Mouse (Mus musculus): ENCODE results near the gene 2610301B20Rik. TPM values are rescaled to one million over a fixed set of nuclear protein-coding genes. Genes with fewer than 3 reads are reported as not detected.
A peak's percentile ranks its signal among the peaks of the same experiment; 100 is the strongest.
"Not testable (repeated sequence)": the region's sequence is repeated elsewhere in the genome, so short reads cannot be mapped to it uniquely, and the experiment has no call there.

The 2610301B20Rik gene
- polyA plus RNA-seq, 1 experiment from 2014 or later: 42.8 TPM

DNA sequence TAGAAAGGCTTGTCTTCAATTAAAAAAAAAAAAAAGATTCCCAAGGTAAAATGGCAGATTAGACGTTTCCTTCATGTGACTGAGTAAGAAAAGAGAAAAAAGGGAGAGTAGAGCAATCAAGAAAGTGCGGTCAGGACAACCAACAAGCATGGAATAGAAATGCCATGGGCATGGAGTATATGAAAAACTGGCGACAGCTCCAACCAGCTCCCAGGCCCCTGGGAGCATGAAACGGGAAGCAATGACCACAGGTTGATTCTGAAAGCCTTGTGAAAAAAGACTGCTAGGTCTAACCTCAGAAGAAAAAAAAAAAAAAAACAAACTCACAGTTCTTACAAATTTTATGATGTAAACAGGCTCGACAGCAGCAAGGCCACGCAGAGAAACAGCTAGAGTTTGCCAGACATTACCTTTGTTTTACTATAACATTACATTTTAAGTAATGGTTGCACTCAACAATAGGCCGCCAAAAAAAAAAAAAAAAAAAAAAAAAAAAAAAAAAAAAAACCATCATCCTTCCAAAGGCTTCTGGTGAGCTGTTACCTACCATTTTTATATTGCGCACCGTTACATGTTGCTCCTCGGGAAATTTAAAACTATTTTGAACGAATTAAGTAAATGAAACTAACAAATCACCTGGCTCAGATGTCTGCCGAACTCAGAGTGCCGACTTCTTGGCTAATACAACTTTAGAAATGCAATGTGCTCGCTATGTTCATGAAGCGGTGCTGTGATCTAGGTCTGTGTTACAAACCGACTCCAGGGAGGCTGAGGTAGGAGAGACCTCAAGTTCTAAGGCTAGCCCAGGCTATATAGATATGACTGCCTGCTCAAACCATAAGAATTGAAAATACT is 1.4 kb upstream of the 2610301B20Rik start:
- Histone ChIP-seq H3K36me3 (no peaks in the 10 kb centered on the region), H3K27ac (no peak overlapping the region), H3K4me2 (replicated peaks) (peak overlapping the region; percentile 62), H3K4me3 (peak overlapping the region; percentile 94), H3K4me1 (peaks cover 7% of the 10 kb centered on the region), H3K9ac (0 out of 2 replicates have a peak overlapping the region, but pooled peaks have one; percentile 76), H3K9me3 (no peaks in the 10 kb centered on the region), H3K27me3 (replicated peaks) (no peaks in the 10 kb centered on the region)
- WGBS: 36% methylated on average over 16 of the region's 16 CpGs
- ATAC-seq (ENCODE audit: low FRiP score, low read depth): no peak

DNA sequence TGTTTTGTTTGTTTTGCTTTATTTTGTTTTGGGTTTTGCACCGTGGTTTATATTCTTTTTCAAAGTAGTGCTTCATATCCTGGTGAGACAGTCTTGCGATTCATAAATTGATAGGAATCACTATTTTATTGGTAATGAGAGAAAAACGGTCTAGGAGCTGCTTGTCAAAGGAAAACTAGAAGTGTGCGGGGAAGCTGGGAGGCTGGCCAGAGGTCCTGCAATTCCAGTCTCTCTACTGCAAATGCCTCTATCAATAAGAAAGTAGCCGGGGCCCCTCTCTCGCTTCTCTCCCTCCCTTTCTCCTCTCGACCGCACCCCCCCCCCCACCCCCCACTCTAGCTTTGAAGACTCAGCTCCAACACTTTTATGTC is 764 bp upstream of the 2610301B20Rik start:
- H3K9ac ChIP-seq: peak overlapping the region; percentile 76
- WGBS: 4% methylated on average over 6 of the region's 8 CpGs
- no peaks in the 10 kb centered on the region for H3K27me3 ChIP-seq (replicated peaks)
- no peaks in the 10 kb centered on the region for H3K36me3 ChIP-seq
- H3K4me1 ChIP-seq: peaks cover 7% of the 10 kb centered on the region
- ATAC-seq (ENCODE audit: low FRiP score, low read depth): peak; percentile 32
- H3K4me2 ChIP-seq (replicated peaks): peak overlapping the region; percentile 62
- peak overlapping the region; percentile 94 for H3K4me3 ChIP-seq
- no peak overlapping the region for H3K27ac ChIP-seq
- no peaks in the 10 kb centered on the region for H3K9me3 ChIP-seq

DNA sequence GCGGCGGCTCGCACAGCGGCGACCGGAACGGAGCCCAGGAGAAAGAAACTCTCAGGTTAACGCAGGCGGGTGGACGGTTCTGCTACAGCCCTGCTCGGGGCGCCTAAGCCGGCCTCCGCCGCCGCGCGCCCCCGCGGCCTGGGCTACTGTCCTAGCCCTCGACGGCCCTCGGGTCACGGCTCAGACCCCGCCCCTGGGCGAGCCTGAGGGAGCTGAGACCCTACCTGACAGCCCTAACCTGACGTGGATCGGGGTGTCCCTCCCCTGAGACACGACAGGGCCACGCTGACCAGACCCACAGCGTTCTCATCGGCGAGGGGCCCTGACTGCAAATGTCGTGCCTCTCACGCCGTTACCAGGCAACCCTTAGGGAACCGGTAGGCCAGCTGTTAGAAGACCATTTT is 422 bp downstream of the 2610301B20Rik start:
- Histone ChIP-seq H3K4me2 (replicated peaks) (peak overlapping the region; percentile 62), H3K4me1 (peaks cover 7% of the 10 kb centered on the region), H3K27me3 (replicated peaks) (no peaks in the 10 kb centered on the region), H3K36me3 (no peaks in the 10 kb centered on the region), H3K27ac (peak overlapping the region; percentile 95), H3K4me3 (peak overlapping the region; percentile 94), H3K9me3 (no peaks in the 10 kb centered on the region), H3K9ac (peak overlapping the region; percentile 76)
- ATAC-seq (ENCODE audit: low FRiP score, low read depth): peak; percentile 83
- under 1% methylated on average over 37 of the region's 37 CpGs for WGBS

DNA sequence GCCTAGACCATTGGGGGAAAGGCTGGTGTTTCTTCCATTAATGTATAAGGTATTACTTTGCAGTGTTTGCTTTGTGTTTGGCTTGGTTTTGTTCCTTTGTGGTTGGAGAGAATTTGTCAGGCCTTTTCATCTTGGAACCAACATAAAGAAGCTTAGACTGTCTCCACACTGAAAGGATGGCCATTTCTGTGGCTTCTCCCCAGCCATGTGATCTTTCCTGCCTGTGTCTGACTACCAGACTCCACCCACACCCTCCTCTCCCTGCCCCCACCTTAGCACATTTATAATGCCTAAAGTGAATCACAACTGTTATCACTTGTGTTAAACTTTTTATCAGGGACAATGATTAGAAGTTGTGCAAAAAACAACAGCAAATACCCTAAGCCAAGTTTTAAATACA is 1.1 kb downstream of the 2610301B20Rik start:
- Histone ChIP-seq H3K4me2 (replicated peaks) (peak overlapping the region; percentile 62), H3K36me3 (no peaks in the 10 kb centered on the region), H3K9ac (peak overlapping the region; percentile 76), H3K4me1 (peaks cover 7% of the 10 kb centered on the region), H3K9me3 (no peaks in the 10 kb centered on the region), H3K4me3 (peak overlapping the region; percentile 94), H3K27me3 (replicated peaks) (no peaks in the 10 kb centered on the region), H3K27ac (peak overlapping the region; percentile 95; the same call in 1 of the 2 replicates)
- ATAC-seq (ENCODE audit: low FRiP score, low read depth): no peak

DNA sequence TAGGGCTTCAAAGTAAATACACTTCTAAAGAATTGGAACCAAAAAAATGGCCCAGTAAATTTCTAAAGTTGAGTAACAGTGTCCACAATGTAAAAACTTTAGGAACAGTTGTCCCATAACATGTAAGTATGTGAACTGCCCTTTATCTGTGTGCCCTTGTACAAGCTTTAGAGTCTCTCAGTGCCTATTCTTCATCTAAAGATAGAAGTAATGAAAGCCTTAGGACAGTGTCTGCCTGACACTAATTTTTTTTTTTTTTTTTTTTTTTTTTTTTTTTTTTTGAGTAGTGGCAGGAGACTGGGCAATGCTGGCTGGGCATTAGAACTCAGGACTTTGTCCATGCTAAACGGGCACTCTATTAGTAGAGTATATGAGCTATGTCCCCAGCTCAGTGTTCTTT is 2.8 kb downstream of the 2610301B20Rik start:
- H3K27ac ChIP-seq: no peak overlapping the region
- H3K4me2 ChIP-seq (replicated peaks): no peak overlapping the region
- no peaks in the 10 kb centered on the region for H3K36me3 ChIP-seq
- no peak overlapping the region for H3K9ac ChIP-seq
- no peak for ATAC-seq (ENCODE audit: low FRiP score, low read depth)
- H3K9me3 ChIP-seq: no peaks in the 10 kb centered on the region
- no peak overlapping the region for H3K4me3 ChIP-seq
- 92% methylated on average over 1 of the region's 1 CpGs for WGBS
- no peaks in the 10 kb centered on the region for H3K27me3 ChIP-seq (replicated peaks)
- H3K4me1 ChIP-seq: peaks cover 7% of the 10 kb centered on the region

DNA sequence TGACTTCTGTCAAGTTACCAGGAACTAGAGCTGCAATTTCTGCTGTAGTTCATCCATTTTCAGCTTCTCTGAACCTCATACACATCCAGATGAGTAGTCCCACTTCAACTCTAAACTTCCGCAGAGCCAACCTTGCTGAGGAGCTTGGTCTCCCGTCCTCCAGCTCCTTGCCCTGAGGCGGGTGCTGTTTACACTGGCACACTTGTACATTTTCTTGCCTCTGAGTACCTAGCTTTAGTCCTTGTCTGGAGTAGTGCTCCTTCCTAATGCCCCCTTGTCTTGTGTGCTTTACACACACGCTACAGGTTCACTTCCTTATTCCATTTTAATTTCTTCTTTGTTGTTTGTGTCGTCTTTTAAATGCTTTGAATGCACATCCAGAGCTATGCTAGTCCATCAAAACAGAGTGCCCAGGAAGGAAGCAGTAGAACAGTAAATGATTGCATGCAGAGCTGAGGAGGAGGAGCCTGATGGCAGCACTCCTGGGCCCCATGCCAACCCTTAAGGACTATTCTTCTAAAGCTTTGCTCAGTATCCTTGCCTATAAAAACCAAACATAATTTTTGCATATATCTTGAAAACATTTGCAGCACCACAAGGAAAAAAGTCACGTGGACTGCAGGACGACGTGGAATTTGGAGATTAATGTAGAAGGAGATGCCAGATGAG is 9.6 kb downstream of the 2610301B20Rik start:
- no peak for ATAC-seq (ENCODE audit: low FRiP score, low read depth)
- H3K4me3 ChIP-seq: no peak overlapping the region
- peaks cover 43% of the 10 kb centered on the region for H3K36me3 ChIP-seq
- WGBS: 91% methylated on average over 8 of the region's 8 CpGs
- H3K27ac ChIP-seq: no peak overlapping the region
- no peak overlapping the region for H3K4me2 ChIP-seq (replicated peaks)
- H3K9me3 ChIP-seq: 0 out of 2 replicates have a peak, but pooled peaks cover 3% of the 10 kb centered on the region
- no peaks in the 10 kb centered on the region for H3K4me1 ChIP-seq
- no peak overlapping the region for H3K9ac ChIP-seq
- H3K27me3 ChIP-seq (replicated peaks): no peaks in the 10 kb centered on the region

DNA sequence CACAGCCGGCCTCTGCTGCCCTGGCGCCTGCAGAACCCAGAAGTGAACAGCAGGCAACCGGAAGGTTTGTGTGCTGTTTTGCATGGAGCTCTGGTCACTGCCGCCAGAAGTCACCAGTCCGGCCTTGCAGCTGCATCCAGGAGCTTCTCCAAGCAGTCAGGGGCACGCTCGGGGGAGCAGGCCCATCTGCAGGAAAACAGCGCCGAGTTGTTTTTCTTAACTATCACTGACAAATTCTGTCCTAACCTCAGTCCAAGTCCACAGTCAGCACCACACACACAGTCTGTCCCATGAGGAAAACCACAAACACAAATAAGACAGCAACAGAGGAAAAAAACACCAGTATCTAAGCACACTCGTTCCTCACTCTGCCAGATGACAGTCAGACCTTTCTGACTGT is 14.5 kb downstream of the 2610301B20Rik start:
- ATAC-seq (ENCODE audit: low FRiP score, low read depth): no peak
- Histone ChIP-seq H3K36me3 (peaks cover 40% of the 10 kb centered on the region), H3K27ac (no peak overlapping the region), H3K27me3 (replicated peaks) (no peaks in the 10 kb centered on the region), H3K4me3 (no peak overlapping the region), H3K9me3 (peaks cover 12% of the 10 kb centered on the region; the same call in 1 of the 2 replicates), H3K9ac (no peak overlapping the region), H3K4me2 (replicated peaks) (no peak overlapping the region), H3K4me1 (no peaks in the 10 kb centered on the region)
- WGBS: 94% methylated on average over 10 of the region's 10 CpGs

DNA sequence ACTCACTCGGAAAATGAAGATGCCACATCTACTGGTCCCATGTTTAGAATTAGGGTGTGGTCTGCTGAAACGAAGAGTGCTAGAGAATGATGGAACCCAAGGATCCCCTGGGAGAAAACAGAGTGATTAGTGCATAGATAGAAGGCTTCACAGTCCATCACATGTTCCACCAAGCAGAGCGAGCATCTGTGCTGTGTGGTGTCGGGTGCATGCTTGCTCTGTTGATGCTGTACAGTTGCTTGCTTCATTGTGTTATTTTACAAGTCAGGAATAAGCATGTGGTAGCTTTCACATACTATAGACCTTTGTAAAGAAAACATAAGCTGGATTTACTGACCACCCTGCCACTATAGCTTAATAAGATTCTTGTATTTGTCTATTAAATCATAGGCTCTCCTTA is 22.0 kb downstream of the 2610301B20Rik start:
- WGBS: 88% methylated on average over 4 of the region's 4 CpGs
- no peaks in the 10 kb centered on the region for H3K27me3 ChIP-seq (replicated peaks)
- no peaks in the 10 kb centered on the region for H3K9me3 ChIP-seq
- no peak overlapping the region for H3K27ac ChIP-seq
- H3K9ac ChIP-seq: no peak overlapping the region
- H3K4me3 ChIP-seq: no peak overlapping the region
- no peak for ATAC-seq (ENCODE audit: low FRiP score, low read depth)
- no peaks in the 10 kb centered on the region for H3K4me1 ChIP-seq
- no peak overlapping the region for H3K4me2 ChIP-seq (replicated peaks)
- H3K36me3 ChIP-seq: peaks cover 13% of the 10 kb centered on the region

DNA sequence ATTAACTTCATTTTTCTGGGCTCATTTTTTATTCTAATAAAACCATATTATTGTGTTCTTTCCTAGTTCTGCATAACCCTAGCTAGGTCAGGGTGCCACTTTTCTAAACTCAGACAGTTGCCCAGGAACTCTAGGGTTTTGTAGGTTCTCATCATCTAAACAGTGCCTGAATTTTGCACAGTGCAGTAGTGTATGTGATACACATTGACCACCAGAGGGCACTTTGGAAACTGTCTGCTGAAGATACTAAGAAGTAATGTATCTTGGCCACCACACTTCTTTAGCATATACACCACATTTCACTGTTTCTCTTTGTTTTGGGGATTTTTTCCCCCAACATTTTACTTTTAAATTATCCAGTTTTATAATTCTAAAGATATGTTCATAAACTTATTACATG is 22.6 kb downstream of the 2610301B20Rik start:
- Histone ChIP-seq H3K4me3 (no peak overlapping the region), H3K36me3 (peaks cover 13% of the 10 kb centered on the region)

DNA sequence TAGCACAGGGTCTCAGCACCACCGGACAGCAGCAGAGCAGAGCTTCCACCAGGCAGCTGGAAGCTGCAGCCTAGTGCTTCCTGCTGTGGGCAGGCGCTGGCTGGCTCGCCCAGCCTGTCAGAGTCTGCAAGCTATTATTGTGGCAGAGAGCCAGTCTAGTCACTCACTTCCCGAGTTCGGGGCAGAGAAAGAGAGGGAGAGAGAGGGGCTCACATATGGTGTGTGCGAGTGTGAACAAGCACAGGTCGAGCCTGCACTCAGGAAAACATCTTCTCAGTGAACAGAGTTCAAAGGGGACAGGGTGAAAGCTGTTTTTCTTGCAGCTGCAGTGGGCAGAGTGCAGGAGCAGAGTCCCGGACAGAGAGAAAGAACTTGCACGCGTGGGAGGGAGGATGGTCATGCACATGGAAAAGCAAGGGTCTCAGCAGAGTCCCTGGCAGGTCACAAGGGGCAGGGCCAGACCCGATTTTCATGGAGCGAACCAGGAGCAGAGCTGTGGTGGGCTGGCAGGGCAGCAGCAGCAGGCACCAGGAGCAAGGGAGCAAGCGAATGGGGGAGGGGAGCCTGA is 31.0 kb downstream of the 2610301B20Rik start:
- Histone ChIP-seq H3K9ac (peak overlapping the region; percentile 23; the same call in 1 of the 2 replicates), H3K4me3 (no peak overlapping the region), H3K9me3 (no peaks in the 10 kb centered on the region), H3K27ac (no peak overlapping the region), H3K27me3 (replicated peaks) (no peaks in the 10 kb centered on the region), H3K4me1 (peaks cover 7% of the 10 kb centered on the region), H3K4me2 (replicated peaks) (peak overlapping the region; percentile 46), H3K36me3 (no peaks in the 10 kb centered on the region)
- ATAC-seq (ENCODE audit: low FRiP score, low read depth): peak; percentile 41; the same call in 1 of the 2 replicates
- 4% methylated on average over 13 of the region's 13 CpGs for WGBS

More for the DNA sequence above, 22.6 kb downstream of the 2610301B20Rik start:
- no peaks in the 10 kb centered on the region for H3K27me3 ChIP-seq (replicated peaks)
- H3K27ac ChIP-seq: no peak overlapping the region
- no peaks in the 10 kb centered on the region for H3K4me1 ChIP-seq
- ATAC-seq (ENCODE audit: low FRiP score, low read depth): peak; percentile 56; the same call in 1 of the 2 replicates
- no peak overlapping the region for H3K4me2 ChIP-seq (replicated peaks)
- H3K9me3 ChIP-seq: no peaks in the 10 kb centered on the region
- no peak overlapping the region for H3K9ac ChIP-seq

DNA sequence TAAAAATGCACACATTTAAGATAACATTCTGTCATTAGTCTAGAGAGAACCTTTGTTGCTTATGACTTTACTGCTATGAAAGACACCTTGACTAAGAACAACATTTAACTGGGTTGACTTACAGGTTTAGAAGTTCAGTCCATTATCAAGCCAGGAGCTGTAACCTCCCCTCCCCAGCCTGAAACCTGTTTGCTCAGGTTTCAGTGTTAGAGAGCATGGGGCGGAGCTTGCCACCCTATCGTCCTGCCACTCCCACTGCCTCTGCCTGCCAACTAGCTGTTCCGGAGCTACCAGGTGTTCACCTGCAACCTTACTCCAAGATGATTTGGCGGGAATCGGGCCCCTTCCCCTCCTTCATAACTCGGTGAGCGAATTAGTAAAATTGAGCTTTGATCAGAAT is 37.1 kb downstream of the 2610301B20Rik start:
- not testable (repeated sequence) for H3K27ac ChIP-seq; H3K36me3 ChIP-seq; H3K4me2 ChIP-seq (replicated peaks); H3K27me3 ChIP-seq (replicated peaks); H3K4me1 ChIP-seq; H3K9ac ChIP-seq; ATAC-seq (ENCODE audit: low FRiP score, low read depth); H3K9me3 ChIP-seq; H3K4me3 ChIP-seq
- WGBS: 51% methylated on average over 7 of the region's 7 CpGs

DNA sequence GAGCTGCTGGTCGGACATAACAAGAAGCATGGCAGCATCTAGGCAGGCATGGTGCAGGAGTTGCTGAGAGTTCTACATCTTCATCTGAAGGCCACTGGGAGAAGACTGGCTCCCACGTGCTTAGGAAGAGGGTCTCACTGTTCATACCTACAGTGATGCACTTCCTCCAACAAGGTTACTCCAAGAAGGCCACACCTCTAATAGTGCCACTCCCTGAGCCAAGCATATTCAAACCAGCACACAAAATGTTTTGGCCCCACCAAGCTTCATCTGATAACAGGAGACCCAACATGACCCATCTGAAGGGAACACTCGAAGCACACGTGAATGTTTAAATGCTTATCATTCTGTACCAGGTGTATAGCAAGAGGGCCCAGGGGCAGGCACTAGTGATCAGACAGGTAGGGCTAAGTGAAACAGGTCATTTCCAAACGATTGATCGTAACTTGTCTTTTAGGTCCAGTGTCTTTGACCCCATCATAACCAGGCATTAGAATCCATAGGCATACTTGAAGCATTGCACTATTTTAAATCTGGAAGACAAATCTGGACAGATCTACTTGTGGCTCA is 37.7 kb downstream of the 2610301B20Rik start:
- H3K9ac ChIP-seq: no peak overlapping the region
- ATAC-seq (ENCODE audit: low FRiP score, low read depth): no peak
- H3K27me3 ChIP-seq (replicated peaks): 0 out of 2 replicates have a peak, but pooled peaks cover 3% of the 10 kb centered on the region
- no peaks in the 10 kb centered on the region for H3K4me1 ChIP-seq
- H3K4me3 ChIP-seq: no peak overlapping the region
- H3K4me2 ChIP-seq (replicated peaks): no peak overlapping the region
- H3K36me3 ChIP-seq: no peaks in the 10 kb centered on the region
- no peaks in the 10 kb centered on the region for H3K9me3 ChIP-seq
- H3K27ac ChIP-seq: no peak overlapping the region
- WGBS: 82% methylated on average over 6 of the region's 6 CpGs

Data from neural tube, embryonic 12.5 days (tissue).